Mouse (Mus musculus): ENCODE measurements at regions not wholly inside any gene's neighbourhood (a gene's known extent, or its start where the extent isn't known, plus 50 kb on each side); places are given as distances from the start of the nearest gene placed in this dataset.
A peak's percentile ranks its signal among the peaks of the same experiment; 100 is the strongest.

DNA sequence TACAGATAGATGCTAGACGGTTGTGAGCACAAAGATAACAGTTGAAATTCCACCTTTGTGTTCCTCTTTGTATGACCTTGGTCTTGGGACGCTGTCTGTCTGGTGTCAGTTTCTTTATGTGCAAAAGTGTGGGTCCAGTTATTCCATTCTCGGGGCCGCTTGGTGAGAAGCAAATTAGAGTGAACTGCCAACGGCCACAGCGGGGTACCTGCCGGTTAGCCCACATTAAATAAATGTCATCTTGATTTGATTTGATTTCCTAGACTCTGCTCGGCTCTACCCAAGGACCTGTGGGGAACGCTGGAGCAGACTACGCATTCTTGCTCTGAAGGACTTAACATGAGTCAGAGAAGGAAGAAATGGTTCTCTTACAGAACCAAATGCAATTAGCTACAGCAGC, 155.0 kb upstream of the Igsf21 start:
- DNase-seq: no peak

DNA sequence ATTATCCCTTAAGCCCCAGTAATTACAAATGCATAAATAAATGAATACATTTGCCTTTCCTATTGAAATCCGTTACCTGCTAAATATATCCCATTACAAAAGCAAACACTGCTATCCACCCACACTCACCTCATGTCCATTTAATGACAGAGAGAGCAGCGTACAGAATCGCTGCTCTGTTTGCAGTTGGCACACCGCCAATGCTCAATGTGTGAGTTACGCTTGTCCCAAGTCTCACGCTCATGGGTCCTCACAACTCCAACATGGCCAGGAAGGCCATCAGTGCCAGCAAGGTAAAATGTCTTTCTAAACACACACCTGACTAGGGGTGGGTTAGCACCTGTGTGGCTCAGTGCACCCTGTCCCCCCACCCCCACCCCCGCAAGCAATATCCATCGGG, 150.0 kb upstream of the Igsf21 start:
- no peak for DNase-seq

DNA sequence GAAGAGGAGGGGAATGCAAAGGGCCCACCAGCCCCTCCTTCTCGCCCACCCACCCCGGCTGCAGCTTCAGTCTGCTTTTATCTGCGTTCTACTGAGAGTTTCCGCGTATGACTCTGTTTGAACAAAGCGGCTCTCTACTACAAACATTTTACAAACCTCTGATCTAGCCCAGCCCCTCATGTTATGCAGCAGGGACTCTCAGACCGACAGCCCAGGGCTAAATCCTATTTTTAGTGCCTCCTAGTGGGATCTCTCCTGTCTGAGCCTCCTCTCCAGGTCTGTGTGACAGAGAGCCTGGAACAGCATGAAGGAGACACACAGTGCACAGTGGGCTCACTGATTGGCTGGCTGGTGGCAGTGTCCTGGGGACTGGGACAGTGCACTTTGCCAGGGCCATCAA, 145.7 kb upstream of the Igsf21 start:
- no peak for DNase-seq

DNA sequence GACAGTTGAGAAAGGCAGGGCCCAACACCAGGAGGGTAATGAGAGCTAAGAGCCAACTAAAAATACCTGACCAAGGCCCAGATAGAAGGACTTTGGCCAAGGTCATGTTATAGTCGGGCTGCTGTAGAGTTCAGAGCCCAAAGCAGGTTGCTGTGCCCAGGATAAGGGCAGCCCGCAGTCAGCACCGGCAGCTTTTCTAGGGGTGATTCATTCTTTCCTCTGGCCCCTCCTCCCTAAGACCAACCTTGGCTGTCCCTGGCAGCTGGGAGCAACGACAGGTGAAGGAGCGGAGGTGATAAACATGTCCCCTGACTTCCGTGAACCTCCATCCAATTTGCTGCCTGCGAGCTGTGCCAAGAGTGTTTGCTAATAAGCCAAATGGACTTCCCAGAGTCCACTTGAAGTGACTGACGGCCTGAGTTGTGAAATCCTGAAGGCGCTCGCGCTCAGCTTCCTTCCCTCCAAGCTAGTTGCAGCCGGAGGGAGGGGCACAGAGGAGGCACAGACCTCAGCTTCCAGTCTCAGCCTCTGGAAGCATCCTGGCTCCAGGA, 144.2 kb upstream of the Igsf21 start:
- DNase-seq: no peak

DNA sequence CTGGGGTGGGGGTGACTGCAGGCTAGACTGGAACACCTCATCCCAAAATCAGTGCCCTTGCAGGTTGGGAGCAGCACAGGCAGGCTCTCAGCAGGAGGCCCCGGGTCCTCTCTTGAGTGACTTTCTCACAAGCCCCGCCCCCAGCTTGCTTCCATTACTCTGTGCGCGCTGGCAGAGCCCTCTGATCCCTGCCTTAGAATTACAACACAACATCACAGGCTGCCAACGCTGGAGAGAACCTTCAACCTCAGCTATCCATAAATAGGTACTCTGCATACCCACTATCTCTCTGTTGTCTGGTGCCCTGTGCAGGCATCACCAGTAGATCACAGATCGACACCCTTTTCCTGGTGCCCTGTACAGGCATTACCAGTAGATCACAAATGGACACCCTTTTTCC, 139.1 kb upstream of the Igsf21 start:
- DNase-seq: no peak

DNA sequence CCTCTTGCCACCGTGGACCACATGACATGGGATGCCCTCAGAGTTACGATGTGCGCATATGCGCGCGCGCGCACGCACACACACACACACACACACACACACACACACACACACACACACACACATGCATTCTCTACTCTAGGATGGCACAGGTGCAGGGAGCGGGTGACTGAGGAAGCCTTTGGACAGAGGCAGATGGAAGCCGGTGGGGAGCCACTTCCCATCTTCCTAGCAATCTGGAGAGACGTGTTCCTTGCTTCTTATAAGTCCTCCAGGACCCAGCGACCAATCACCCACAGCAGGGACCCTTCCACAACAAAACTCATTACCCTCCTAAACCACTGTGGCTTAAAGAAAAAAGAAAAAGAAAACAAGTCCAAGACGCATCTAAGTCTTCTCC, 138.6 kb upstream of the Igsf21 start:
- no peak for DNase-seq

DNA sequence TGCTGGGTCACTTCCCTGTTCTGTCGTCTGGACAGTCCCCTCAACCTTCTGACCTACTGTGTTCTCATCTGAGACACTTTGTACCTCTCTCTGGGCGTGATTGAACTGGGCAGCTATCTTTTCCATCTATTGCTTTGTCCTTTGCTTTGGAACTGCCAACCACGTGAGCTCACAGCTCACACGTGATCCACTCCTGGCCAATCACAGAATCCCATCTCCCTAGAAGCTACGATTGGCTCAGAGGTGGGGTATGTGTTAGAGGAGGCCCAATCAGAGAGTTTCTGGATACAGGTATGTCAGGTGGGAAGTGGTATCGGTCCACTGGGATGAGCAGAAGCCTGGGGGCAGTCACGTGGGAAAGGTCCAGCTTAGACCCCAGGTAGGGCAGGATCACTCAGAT, 137.0 kb upstream of the Igsf21 start:
- DNase-seq: no peak

DNA sequence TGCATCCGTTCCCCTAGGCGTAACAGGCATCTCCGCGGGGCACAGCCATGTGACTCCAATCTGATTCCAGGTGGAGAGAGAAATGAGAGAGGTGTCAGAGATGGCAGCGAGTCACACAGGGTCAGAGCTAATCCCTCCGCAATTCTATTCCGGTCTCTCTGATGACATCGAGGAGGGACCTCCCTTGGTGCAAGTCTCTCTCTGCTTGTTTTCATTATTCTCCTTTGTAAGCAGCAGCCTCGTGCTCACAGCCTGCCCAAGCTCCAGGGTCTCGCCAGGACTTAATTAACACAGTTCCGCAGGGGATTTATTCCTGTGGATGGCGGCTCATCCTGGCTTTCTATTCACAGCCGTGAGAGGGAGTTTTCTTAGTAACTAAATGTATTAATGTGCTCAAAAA, 134.1 kb upstream of the Igsf21 start:
- DNase-seq: no peak

DNA sequence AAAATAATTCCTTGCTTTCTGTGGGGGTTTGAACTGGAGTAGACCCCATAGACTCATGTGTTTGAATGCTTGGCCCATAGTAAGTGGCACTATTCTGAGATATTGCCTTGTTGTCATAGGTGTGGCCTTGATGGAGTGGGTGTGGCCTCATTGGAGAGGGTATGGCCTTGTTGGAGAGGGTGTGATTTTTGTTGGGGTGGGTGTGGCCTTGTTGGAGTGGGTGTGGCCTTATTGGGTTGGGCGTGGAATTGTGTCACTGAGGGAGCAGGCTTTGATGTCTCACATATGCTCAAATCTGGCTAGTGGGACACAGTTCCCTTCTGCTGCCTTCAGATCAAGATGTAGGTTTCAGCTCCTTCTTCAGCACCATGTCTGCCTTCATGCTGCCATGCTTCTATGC, 131.4 kb upstream of the Igsf21 start:
- DNase-seq: no peak

DNA sequence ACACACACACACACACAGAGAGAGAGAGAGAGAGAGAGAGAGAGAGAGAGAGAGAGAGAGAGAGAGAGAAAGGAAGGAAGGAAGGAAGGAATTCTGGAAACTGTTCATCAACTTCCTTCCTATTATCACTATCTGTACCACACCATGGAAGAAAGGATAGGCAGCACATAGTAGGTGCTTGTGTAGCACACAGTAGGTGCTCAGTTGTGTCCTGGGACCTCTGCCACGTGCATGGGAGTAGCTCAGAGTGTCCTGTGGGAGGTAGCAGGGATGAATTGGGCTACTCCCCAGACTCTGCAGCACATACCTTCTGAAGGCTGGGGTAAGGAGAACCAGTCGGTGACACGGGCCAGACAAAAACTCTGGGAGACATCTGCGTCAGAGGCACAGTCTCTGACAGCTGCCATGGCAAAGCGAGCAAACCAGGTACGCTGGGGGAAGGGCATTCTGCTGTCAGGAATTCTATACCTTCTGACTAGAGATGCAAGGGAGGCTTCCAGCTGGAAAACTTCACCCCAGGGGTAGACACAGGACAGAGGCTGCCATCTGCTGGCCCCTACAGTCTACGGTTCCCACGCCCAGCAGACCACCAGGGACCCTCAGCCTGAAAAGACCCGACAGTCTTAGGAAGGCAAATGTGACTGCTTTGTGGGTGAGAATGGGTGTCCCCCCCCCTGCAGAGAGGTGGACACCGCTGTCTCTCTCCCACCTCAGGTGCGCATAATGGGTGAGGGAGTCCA, 126.2 kb upstream of the Igsf21 start:
- no peak for DNase-seq

DNA sequence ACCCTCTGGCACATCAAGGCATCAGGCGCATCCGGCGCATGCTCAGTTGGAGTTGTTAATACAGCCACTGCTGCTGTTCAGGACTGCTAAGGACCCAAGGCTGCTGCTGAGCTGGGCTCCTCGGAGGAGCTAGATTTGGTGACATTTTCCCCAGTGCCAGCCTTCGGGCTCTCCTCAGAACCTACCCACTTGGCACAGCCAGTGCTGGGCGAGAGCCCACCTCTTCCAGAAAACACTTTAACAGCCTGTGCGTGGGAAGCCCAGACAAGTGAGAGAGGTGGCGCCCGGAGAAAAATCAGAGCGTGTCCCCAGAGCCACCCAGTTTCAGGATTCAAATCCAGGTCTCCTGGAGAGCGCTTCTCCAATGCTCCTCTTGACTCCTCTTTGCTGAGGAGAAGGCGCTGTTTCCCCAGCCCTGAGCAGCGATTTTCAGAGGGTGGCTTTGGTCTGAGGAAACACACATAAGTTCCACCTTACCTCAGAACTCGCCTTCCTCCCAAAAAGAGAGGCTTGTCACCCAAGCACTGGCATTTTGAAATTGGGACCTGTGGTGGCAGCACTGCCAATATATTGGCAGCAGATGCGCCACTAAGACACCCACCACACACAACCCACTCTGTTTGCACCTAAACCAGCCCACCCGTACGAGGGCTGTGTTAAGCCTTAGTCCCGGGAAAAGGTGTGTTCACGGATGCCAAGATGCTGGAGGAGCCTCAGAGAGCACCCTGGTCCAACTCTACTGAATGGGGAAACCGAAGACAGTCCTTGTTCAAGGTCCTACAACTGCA, 125.0 kb upstream of the Igsf21 start:
- peak; percentile 58 to 60 for DNase-seq

DNA sequence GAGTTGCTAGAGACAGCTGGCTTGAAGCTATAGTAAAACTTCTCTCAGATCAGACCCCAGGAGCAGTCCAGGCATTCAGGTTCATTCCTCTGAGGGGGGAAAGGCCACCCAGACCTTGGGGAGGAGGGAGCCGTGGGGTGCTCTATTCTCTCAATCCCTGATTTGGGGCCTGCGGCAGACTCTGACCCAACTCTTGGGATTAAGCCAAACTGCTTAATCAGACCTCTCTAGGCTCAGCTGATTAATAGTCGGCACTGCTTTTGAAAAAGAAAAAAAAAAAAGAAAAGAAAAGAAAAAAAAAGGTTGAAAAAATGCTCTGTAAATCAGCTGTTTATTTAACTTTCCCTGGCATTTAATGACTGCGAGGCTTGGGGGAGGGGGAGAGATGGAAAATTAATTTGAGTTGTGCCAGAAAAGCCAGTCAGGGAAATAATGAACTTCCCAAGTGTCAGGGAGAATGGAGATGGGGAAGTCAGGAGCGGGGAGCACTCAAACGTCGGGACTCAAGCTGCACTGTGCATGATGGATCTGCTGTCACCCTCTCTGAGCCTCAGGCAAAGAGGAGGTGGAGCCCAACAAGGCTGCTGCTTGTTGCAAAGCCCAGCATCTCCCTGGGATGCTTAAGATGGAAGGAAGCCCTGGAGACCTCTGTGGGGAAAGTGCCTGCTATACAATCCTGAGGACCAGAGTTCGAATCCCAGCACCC, 120.5 kb upstream of the Igsf21 start:
- DNase-seq: no peak

DNA sequence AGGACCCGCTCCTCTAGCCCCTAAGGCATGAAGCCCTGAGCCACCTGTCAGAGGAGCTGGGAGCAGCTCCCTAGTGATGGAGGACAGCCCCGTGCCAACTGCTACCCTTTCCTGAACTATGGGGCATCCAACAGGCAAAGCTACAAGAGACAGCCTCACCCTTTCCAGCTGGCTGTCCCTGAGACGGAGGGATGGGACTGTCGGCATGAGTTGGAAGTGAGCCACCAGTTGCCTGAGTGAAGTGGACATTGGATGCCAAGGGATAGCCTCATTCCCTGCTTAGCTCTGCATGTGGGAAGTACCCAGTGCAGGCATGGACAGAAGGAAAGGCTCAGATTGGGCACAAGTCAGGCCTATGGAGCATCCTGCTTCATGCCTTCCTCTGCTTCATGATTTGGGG, 112.3 kb upstream of the Igsf21 start:
- DNase-seq: no peak

DNA sequence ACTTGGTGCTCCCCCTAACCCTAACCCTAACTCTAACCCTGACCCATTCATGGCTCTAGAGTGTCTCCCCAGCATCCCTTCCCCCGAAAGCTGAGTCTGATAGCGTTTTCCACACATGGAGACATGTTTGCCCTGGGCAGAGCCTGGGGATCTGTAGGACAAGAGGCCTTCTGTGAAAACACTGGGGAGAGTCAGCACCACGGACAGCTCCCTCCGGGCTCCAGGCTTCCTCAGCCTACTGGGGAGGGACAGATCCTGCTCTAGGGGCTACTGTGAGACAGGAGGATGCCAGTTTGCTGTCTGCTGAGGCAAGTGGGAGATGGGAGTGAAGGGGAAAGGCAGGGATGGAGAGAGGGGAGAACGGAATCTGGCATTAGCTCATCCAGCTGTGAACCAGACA, 111.5 kb upstream of the Igsf21 start:
- peak; percentile 26 to 41 for DNase-seq

DNA sequence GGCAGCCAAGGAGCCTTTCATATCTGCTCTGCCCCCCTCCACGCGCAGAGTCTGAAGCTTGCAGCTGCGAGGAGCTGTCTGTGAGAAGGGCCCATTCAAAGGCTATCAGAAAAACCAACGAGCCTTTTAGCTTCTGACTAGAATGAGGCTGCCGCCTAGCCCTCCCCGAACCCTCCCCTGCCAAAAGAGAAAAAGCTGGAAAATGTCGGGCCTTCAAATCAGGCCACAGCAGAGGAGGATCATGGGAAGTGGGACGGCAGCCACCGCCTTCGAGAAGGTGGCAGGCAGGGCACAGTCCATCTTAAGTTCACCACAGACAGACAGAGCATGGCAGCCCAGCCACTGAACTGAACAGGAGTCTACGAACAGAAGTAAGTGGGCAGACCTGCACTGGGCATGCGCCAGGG, 108.6 kb upstream of the Igsf21 start:
- peak; percentile 16 to 36 for DNase-seq

DNA sequence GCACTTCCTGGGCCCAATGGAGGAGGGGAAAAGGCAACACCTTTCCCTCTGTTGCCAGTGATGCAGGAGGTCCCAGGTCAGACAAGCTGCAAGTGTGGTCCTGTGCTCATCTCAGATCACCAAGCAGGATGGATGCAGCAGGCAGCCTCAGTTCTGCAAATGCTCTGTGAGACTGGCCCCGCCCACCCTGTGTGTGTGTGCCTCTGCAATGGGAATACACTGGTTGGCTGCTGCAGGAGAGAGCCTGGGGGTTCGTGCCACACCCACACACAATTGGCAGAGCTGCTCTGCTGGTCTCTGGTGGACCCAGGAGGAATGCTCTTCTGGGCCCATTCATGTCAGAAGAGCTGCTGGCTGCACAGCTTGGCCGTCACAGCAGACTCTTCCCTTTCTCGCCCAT, 102.2 kb upstream of the Igsf21 start:
- DNase-seq: no peak

DNA sequence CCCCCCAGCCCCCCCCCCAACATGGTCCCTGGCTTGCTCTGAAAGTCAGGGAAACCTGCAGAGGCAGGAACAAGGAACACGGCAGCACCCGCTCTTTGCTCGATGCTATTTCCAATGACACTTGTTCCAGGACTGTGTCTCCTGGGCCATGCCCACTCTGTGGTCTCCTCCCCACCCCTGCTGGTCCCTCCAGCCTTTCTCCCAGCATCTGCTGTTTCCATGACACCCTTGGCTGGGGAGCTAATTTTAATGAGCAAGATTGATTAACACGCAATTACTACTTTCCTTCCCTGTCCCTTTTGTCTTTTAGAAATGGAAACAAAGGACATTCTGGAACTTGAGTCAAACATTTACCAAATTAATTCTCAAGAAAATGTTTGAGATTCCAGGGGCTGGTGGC, 83.6 kb upstream of the Igsf21 start:
- DNase-seq: no peak

DNA sequence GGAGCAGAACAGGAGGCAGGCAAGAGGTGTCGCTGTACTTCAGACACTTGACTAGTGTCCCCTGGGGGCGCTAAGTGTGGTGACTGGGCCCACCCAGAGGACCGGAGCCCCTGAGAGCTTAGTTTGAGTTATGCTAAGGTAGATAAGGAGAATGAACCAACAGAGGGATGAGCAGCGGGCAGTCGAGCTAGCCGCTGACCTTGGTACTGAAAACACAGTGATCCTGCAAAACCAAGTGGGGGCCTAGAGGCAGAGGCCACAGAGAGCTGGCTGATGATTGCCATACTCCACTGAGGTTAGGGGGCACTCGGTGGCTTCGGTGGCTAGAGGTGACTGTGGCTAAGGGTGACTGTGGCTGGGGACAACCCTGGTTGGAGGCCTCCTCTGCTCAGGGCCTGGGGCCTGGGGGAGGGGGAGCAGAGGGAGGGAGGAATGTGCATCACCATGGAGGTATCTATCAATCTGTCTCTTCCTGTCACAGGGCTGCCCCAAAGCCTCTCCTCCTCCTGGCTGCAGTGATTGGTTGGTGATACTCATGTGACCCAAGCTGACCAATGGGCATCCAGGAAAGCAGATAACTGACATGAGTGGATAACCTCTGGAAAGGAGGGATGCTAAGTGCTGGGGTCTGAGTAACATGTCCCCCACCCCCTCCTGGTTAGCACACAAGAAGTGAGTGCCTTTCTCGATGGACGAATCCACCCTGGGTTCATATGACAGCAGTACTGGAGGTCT, 80.3 kb upstream of the Igsf21 start:
- DNase-seq: no peak

DNA sequence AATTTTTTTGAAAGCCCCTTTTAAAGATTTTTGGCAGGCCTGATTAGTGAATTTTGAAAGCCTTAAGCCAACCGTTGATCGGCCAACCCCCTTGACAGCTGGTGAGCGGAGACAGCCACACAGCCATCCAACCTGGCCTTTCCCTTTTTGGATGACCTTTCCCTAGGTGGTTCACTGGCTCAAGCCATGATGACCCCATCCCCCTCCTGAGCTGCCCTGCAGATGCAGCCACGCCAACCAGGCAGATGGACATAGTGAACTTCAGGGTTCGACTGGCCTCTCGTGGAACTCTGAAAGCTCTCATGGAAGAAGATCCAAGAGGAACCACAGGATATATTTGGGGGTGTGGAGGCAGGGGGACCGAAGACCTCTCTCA, 79.1 kb upstream of the Igsf21 start:
- DNase-seq: no peak

DNA sequence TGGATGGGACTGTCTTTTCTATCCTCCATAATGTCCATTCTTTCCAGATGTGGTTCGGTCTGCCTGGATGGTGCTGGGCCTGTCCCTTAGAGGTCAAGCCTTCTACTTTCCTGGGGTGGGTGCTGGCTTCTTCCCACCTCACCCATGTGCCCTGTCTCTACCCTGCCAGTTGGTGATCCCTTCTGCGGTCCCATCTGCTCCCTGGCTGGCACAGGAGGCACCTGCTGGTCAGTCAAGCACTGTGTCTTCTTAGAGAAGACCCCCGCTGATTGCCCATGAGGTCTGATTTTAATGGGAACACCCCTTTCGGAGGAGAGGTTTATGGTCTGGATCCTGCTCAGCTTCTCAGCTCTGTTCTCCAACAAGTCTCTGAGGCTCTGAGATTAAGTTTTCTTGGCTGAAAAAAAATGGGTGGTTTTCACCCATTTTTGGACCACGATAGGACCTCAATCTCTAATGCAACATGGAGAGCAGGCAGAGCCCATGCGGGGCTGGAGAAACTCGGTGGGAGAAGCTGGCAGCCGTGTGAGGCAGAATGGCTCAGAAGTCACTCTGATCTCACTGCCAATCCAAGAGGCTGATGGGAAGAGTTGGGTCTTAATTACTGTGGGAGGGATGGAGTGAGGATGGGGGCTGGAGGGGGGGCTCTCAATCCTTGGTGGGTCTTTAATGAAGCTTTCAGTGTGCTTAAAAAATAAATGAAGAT, 78.5 kb upstream of the Igsf21 start:
- no peak for DNase-seq

DNA sequence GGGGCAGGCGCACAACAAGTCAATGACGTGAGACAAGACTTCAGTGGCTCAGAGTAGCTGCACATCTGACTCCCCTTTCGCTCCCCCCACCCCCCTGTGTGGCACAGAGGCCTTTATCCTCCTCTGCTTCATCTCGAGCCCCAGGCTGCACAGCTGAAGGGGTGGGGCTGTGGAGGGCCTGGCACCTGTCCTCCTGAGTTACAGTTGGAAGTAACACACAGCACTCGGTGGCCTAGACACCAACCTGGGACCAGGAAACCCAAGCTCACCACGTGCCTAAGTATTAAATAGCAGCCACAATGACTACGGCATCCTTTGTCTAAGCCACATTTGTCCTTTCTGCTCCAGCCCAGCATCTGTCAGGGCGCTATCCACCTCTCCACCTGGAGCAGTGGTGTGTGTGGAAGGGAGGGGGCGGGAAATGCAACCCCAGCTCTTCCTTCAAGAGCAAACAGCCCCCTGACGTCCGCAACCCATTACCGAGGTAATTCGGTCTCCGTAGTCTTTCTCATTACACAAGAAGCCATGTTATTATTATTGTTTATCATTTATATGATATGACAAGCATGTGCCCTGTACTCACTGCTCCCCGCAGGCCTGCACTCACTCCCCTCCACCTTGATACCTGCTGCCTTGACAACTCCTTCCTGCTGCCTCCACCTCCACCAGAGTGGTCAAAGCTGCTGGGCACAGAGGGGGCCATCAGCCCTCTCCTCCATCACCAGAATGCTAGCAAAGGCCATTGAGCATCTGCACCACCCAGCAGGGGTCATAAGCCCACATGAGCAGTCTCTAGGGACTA, 73.7 kb upstream of the Igsf21 start:
- DNase-seq: no peak

Data from layer of hippocampus, postnatal 36 days (tissue).